Mouse (Mus musculus): ENCODE measurements at regions not wholly inside any gene's neighbourhood (a gene's known extent, or its start where the extent isn't known, plus 50 kb on each side); places are given as distances from the start of the nearest gene placed in this dataset.

DNA sequence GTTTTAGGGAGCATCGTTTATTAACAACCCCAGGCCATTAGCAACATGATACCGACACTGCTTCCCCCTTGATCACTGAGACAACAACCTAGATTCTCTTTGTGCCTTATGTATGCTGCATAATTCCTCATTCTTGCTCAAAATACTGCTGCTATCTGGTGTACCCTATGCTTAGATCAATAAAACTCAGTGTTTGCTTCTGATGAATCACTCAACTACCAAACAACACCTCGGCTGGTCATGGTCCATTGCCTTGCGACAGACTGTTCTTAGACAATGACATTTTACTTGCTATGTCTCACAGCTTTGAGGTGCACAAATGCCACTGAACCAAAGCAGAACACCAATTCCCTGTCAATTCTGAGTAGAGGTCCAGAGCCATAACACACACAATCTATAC lies 72.3 kb upstream of the Trh start:
- no peak overlapping the region for H3K4me3 ChIP-seq
- no peak for DNase-seq (ENCODE audit: extremely low spot score in 1 of 2, low spot score in 2 of 2)
- no peak overlapping the region for H3K27ac ChIP-seq
- intact Hi-C loops (cut with DNase I) = loop anchor here (1.0 kb wide), 1 partner anchor 18 kb away; no protein-coding TSS in a partner anchor
- no peak for TF ChIP-seq CTCF (IDR thresholded peaks at IDR 0.05)

DNA sequence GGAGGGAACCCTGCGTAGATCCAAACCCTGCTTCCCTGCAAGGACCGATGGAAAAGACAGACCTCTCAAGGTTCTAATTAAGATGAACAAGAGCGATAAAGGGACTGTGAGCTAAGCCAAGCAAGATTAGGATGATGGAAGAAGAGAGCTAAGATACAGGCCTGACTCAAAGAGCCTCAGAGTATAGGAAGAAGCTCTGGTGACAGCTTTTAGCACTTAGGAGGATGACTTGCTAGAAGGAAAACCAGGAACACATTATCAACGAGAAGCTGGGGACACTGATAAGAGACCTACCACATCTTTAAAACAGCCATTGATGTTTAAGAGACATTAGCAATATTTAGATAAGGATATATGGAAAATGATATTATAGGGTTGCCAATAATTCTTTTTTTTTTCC lies 59.7 kb upstream of the Trh start:
- intact Hi-C loops (cut with DNase I) = no loop called here
- no peak overlapping the region for H3K4me3 ChIP-seq
- no peak for TF ChIP-seq CTCF (IDR thresholded peaks at IDR 0.05)
- H3K27ac ChIP-seq = no peak overlapping the region
- no peak for DNase-seq (ENCODE audit: extremely low spot score in 1 of 2, low spot score in 2 of 2)

DNA sequence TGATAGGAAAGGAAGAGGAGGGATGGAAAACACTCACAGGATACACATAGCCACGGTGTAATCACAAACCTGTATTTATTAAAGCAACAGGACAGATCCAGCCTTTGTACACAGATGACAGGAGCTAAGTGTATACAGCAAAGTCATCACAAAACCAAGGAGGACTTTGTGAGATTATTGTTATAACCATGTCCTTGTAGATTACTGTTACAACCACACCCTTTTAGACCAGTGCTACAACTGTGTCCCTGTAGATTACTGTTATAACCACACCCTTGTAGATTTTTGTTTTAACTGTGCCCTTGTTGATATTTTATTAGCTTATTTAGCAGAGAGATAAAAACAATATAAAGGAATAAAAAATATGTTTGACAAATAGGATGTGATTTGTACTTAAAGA lies 58.8 kb upstream of the Trh start:
- DNase-seq (ENCODE audit: extremely low spot score in 1 of 2, low spot score in 2 of 2) = no peak
- intact Hi-C loops (cut with DNase I) = no loop called here
- H3K27ac ChIP-seq = no peak overlapping the region
- no peak overlapping the region for H3K4me3 ChIP-seq
- no peak for TF ChIP-seq CTCF (IDR thresholded peaks at IDR 0.05)

All from left cerebral cortex, adult 2 months (tissue).